Mouse (Mus musculus) granulocyte monocyte progenitor cell, adult 5-6 weeks (primary cell): Measurements from ENCODE around the gene Prpf8. TPM values are rescaled to one million over a fixed set of nuclear protein-coding genes. Genes with fewer than 3 reads are reported as not detected.
A peak's percentile ranks its signal among the peaks of the same experiment; 100 is the strongest.

Experiments used
- ATAC-seq: replicated peaks from 2 replicates; pipeline ENCODE4 v1.8.0; 2016; ENCODE audit warnings: mild to moderate bottlenecking, moderate TSS enrichment, inconsistent platforms; ENCODE audit not compliant: poor library complexity, severe bottlenecking
- total RNA-seq, 2 experiments: library from RNA; stranded (forward) in 1 of 2; stranded (reverse) in 1 of 2; fragments of 200-712, 200-1000 nt in 1 of 2; fragments of >200 nt in 1 of 2; fragmentation: Nextera tagmentation in 1 of 2; gene quantifications; 2 replicates each; pipeline ENCODE4 v1.2.3; 2014 to 2017

The Prpf8 gene
- total RNA-seq, 2 experiments from 2014 or later, result 127 to 174 TPM

GRCm38 (mm10) chr11:75487496-75487895, 880 bp downstream of the Prpf8 start:
- no peak for ATAC-seq

DNA sequence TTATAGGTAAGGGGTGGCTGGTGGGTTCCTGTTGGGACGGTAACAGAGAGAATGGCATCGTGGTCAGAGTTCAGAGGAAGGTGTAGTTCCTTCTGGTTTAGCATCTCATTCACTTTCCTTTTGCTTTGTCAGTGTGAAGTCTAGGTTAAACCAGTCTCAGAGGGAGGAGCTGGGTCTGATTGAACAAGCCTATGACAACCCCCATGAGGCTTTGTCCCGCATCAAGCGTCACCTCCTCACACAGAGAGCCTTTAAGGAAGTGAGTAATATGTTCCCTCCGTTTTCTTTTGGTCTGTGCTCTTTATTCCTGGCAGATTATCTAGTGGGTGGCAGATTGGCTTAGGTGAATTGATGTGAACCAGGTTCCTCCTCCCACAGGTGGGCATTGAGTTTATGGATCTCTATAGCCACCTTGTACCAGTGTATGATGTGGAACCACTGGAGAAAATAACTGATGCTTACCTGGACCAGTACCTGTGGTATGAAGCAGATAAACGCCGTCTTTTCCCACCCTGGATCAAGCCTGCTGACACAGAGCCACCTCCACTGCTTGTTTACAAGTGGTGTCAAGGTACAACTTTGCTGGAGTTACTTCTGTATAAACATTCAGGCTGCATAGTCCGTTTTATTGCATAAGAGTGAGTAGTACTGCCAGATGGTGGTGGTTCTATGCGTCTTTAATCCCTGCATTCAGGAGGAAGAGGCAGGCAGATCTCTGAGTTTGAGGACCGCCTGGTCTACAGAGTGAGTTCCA, 7.9 kb downstream of the Prpf8 start:
- no peak for ATAC-seq

GRCm38 (mm10) chr11:75498126-75498525, 11.5 kb downstream of the Prpf8 start:
- no peak for ATAC-seq

GRCm38 (mm10) chr11:75508162-75508561, 21.5 kb downstream of the Prpf8 start:
- ATAC-seq, result no peak

GRCm38 (mm10) chr11:75508904-75509303, 22.3 kb downstream of the Prpf8 start:
- ATAC-seq, result no peak

GRCm38 (mm10) chr11:75509741-75510626, 23.4 kb downstream of the Prpf8 start, which contains the start of gene Rilp:
Gene Rilp, plus strand, starts transcription at chr11:75510094.
- ATAC-seq, result peak; percentile 50

- ATAC-seq, result peak; percentile 81
Measured at GRCm38 (mm10) chr11:75510627-75510993, 24.0 kb downstream of the Prpf8 start.

DNA sequence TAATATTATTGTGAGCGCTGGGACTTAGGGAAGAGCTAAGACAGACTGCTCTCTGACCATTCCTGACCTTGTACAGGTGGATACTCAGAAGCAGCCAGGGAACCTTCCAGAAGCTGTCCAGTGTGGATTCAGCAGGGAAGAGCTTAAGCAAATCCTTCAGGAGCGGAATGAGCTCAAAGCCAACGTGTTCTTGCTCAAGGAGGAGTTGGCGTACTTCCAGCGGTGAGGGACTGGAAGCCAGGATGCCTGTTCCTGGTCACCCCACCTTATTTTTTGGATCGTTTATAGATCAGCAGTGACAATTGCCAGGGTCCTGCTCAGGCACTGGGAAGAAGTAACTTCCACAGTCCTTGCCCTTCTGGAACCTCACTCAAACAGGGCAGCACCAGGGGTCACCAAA, 24.6 kb downstream of the Prpf8 start:
- no peak for ATAC-seq

DNA sequence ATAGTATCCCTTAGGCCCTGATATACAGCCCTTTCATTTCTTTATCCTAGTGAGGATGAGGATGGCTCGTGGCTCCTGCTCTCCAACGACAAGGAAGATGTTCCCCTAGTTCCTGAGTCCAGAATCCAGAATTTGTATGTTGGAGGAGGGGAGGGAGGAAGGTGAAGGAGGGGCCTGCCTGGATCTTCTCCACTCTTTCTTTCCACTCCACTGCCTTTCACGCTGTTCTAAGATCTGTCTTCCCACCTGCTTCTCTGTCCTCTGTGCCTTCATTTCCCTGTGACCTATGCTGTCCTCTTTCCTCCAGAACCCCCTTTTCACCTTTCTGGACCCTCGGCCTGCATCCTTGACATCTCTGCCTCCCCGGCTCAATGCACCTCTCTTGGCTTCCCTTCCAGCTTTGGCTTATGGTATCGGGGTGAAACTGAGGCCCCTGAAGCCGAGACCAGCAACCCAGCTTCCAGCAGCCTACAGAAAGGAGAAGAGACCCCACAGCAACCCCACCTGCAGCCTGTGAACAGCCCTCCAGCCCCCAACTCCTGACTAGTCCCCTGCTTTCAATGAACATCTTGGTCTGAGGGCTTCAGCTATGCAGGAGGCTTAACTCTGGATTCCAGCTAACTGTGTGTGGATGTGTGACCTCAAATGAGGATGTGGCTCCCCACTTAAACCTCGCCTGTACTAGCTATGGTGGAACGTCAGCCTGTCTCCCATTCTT, 25.8 kb downstream of the Prpf8 start:
- ATAC-seq, result peak; percentile 17; the same call in 1 of the 2 replicates

DNA sequence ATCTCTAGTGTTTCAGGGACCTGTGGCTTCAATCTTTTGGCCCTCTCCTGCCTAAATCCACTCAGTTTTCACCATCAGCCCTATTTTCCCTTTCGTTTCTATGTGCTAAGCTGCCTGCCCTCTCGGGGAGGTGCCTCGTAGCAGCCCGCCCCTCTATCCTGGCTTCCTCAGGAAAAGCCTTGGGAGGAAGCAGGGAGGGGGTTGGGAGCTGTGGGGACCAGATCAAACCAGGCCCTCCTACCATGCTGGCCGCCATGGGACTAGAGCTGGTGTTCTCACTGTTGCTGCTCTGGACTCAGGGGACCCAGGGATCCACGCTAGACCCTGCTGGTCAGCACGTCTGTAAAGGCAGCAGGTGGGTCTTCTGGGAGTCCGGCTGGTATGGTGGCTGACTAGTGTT, 26.7 kb downstream of the Prpf8 start, which contains the start of gene Scarf1:
Scarf1 (plus strand) TSS at position 205 of the 400 bp plus-strand sequence.
- ATAC-seq, result peak; percentile 10; the same call in 1 of the 2 replicates

DNA sequence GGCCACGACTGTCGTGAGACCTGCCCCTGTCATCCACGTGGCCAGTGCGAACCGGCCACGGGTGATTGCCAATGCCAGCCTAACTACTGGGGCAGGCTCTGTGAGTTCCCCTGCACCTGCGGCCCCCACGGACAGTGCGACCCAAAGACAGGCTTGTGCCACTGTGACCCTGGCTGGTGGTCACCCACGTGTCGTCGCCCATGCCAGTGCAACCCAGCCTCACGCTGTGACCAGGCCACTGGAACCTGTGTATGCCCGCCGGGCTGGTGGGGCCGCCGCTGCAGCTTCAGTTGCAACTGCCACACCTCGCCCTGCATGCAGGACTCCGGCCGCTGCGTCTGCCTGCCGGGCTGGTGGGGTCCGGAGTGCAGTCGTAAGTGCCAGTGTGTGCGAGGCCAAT, 28.6 kb downstream of the Prpf8 start:
- ATAC-seq, result no peak

DNA sequence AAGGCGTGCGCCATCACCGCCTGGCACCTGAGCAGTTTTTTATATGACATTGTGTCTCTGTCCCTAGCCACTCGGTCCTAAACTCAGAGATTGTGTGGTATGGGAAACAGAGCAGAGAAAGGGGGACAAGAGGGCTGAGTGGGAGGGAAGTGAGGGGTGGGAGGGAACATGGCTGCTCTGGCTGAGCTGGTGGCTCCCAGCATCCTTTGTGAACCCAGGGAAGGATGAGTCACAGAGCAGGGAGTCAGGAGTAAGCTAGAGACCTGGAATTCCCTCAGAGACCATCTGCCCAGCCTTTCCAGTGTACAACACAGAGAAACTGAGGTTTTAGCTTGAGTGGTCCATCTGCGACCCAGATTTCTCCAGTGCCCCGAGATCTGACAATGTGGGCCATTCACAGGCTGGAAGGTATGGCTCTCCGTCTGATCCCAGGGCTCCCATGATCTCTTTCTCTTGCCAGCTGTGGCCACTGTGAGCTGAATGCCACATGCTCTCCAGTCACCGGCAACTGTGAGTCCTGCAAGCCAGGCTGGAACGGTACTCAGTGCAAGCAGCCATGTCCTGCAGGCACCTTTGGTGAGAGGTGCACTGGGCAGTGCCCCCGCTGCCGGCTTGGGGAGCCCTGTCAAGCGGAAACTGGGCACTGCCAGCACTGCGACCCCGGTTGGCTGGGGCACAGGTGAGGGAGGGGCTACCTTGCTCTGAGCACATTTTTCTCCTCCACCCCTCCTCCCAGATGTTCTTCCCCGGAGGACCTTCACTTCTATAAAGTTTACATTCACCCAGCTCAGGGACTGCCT, 33.4 kb downstream of the Prpf8 start:
- no peak for ATAC-seq

DNA sequence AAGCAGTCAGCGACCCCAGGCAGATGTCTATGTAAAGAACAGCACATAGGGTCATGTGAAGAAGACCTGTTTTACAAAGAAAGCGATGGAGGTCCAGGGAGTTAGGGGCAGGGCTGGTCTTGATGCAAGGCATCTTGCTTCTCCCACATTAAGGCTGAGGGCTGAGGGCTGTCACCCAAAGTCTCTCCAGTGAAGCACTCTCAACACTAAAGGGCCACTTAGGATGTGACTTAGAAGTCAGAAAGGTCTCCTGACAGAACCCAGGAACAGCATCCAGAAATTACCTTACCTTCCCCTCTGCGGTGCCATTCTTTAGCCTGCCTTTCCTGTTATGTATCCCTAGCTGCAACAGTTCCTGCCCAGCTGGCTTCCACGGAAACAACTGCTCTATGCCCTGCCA, 35.0 kb downstream of the Prpf8 start:
- ATAC-seq, result no peak

GRCm38 (mm10) chr11:75522793-75523192, 36.2 kb downstream of the Prpf8 start:
- no peak for ATAC-seq

DNA sequence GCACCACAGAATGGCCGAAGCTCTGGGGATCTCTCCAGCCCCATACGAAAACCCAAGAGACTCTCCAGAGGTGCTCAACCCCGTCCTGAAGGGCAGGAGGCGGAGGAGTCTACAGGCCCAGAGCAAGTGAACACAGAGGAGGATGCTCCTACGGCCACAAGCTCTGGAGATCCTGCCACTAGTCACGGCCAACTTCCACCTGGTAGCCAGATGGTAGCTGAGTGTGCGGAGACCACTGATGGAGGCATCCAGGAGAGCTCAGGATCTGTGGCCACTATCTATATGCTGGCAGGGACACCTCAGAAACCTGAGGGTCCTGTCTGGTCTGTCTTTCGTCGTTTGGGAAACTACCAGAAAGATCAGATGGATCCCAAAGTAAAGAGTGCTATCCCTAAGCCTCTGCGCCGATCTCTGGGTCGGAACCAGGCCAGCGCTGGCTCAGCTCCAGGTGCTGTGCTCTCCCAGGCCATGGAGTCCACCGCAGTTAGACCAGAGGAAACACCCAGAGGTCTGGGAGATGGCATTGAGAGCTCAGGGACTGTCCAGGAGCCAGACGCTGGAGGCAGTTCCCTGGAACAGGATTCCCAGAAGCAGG, 39.0 kb downstream of the Prpf8 start:
- no peak for ATAC-seq

DNA sequence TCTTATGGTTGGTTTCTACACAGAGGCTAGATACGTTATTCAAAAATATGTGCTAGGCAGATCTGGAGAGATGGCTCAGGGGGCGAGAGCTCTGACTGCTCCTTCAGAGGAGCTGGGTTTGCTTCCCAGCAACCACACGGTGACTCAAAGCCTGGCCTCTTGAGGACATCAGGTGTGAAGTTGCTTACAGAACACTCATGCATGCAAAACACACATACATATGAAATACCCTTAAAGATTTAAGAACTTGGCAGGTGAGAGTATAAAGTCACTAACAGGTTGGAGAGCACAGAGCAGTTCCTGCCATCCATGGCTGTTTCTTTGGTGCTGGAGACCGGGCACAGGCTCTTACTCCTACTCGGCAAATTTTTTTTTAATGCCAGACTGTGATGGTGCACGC, 40.3 kb downstream of the Prpf8 start:
- no peak for ATAC-seq

DNA sequence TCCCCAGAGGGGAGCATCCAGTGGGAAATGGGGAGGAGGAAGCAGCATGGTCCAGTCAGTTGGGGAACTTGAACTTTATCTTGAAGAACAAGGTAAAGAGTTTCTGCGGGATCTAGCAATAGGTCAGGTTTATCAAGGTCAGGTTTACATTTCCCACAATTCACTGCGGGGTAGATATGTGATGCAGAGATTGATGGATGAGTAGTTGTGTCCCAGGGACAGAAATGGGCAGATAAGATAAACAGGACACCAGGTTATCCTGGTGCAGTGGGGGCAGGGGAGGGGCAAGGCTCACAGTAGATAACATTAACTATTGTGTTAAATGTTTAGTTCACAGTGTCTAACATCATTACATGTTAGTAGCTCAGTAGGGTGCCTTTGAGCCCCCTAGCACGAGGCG, 43.2 kb downstream of the Prpf8 start:
- no peak for ATAC-seq

GRCm38 (mm10) chr11:75530325-75530724, 43.7 kb downstream of the Prpf8 start:
- ATAC-seq, result peak; percentile 58

- ATAC-seq, result peak; percentile 1; the same call in 1 of the 2 replicates
Measured at GRCm38 (mm10) chr11:75530845-75531373, 44.3 kb downstream of the Prpf8 start.
